Mouse (Mus musculus) midbrain, embryonic 15.5 days (tissue): ENCODE measurements around the gene Krt72. TPM values are rescaled to one million over a fixed set of nuclear protein-coding genes. Genes with fewer than 3 reads are reported as not detected.

Experiments
- ATAC-seq: fragments of 200-750 bp; cut with Nextera tagmentation; replicated peaks from 2 replicates; pipeline ENCODE4 v1.8.0; 2017; ENCODE audit warnings: moderate TSS enrichment
- H3K27ac ChIP-seq: fragments of 300-500 bp; sonication (generic); 2 replicates; pipeline ENCODE4 v1.5.1; 2015; ENCODE audit warnings: mild to moderate bottlenecking, inconsistent platforms
- H3K27me3 ChIP-seq: fragments of 300-500 bp; sonication (generic); replicated peaks from 2 replicates; pipeline ENCODE4 v1.6.1; 2015; ENCODE audit warnings: inconsistent platforms
- H3K36me3 ChIP-seq: fragments of 300-500 bp; sonication (generic); replicated peaks from 2 replicates; pipeline ENCODE4 v1.6.1; 2015; ENCODE audit warnings: inconsistent platforms
- H3K4me1 ChIP-seq: fragments of 300-500 bp; sonication (generic); 2 replicates; pipeline ENCODE4 v1.6.1; 2015; ENCODE audit warnings: inconsistent platforms
- H3K4me2 ChIP-seq: fragments of 300-500 bp; sonication (generic); 2 replicates; pipeline ENCODE4 v1.6.1; 2015; ENCODE audit warnings: inconsistent platforms, mild to moderate bottlenecking, moderate library complexity
- H3K4me3 ChIP-seq: fragments of 300-500 bp; sonication (generic); 2 replicates; pipeline ENCODE4 v1.5.1; 2015; ENCODE audit warnings: mild to moderate bottlenecking, inconsistent platforms
- H3K9ac ChIP-seq: fragments of 300-500 bp; sonication (generic); 2 replicates; pipeline ENCODE4 v1.6.1; 2015; ENCODE audit warnings: mild to moderate bottlenecking, inconsistent platforms
- H3K9me3 ChIP-seq: fragments of 300-500 bp; sonication (generic); 2 replicates; pipeline ENCODE4 v1.6.1; 2016; ENCODE audit warnings: inconsistent platforms
- WGBS: fragments of 180-500 bp; shearing (Covaris S2); methylation state at CpG from one replicate; pipeline ENCODE4 v1.1.7; 2015; ENCODE audit warnings: mixed read lengths; 5-methylcytosine and 5-hydroxymethylcytosine counted together
- polyA plus RNA-seq: library from polyadenylated mRNA; unstranded; fragments of >200 nt; fragmentation: Nextera tagmentation; extraction: Ambion mirVana; gene quantifications from 2 replicates; pipeline ENCODE4 v1.2.1, GENCODE M21; 2015

Gene Krt72
- not detected in 2 replicates for polyA plus RNA-seq

DNA sequence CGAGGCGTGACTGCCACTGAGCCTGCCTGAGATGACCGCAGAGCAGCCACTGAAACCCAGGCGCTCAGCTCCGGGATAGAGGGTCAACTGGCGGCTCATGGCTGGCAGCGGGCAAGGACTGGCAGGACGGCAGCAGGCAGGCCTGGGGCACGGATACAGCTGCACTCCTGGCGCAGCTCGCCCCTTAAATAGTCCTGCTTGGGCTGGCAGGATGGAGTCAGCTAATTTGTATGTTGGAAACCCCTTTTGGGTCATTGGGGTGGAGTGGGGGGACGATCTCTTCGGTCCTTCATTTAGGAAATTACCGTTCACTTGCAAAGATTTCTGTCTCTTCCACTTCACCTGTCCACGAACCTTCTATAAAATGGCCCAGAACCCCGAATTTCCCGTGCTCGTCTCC is at the start of gene Krt72:
Krt72 (minus strand) TSS at position 101 of the 400 bp plus-strand sequence.
- H3K36me3 ChIP-seq: no peaks in the 10 kb centered on the region
- H3K4me3 ChIP-seq: no peak within 1 kb of the TSS
- no peak within 1 kb of the TSS for H3K4me2 ChIP-seq
- no peak within 1 kb of the TSS for H3K9ac ChIP-seq
- peaks cover 17% of the 10 kb centered on the region for H3K4me1 ChIP-seq
- no peaks in the 10 kb centered on the region for H3K27me3 ChIP-seq
- no peak for ATAC-seq
- no peak within 1 kb of the TSS for H3K27ac ChIP-seq
- WGBS: 91% methylated on average over 18 of the region's 18 CpGs
- H3K9me3 ChIP-seq: no peaks in the 10 kb centered on the region

DNA sequence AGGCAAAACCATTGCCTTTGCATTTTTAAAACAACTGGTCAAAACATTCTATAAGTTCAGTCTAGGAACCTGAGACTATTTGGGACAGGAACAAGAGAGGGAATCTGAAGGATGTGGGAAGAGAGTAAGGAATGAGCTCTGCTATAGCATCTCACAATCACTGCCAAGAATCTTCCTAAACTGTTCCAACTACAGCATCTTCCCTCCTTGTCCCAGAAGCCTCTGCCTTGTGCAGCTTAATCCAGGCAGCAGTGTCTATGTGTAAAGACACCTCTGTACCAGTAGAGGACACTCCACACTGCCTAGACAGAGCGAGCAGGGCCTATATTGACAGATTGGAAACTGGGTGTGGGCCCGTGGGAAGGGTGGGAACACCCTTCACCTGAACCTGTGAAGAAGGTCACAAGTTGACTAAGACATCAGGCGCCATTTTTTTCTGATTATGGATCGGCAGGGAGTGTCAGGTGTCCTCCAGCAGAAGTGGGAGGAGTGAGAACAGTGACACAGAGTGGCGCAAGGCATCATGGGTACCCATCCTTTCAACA is 48.6 kb upstream of the Krt72 start:
- Histone ChIP-seq H3K27ac (no peak overlapping the region), H3K36me3 (no peaks in the 10 kb centered on the region), H3K4me3 (no peak overlapping the region), H3K27me3 (no peaks in the 10 kb centered on the region), H3K9ac (no peak overlapping the region), H3K9me3 (no peaks in the 10 kb centered on the region), H3K4me1 (no peaks in the 10 kb centered on the region), H3K4me2 (no peak overlapping the region)
- no peak for ATAC-seq
- 67% methylated on average over 5 of the region's 5 CpGs for WGBS

DNA sequence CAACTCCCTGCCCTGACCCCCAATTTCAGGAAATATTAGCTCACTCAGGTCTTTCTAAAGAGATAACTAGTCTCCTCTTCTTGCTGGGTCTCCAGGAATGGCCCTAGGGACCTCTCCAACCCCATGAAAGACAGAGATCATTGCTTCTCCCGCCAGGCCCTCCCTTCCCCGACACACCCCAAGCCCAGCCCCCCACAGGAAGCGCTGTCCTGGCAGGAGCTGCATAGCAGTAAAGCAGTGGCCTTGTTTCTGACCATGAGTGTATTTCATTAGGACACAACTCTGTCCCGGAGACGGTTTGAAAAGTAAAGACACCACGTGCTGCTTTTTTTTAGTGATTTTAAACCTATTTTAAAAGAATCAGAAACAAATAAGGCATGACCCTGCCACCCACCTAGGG is 46.9 kb upstream of the Krt72 start:
- H3K4me1 ChIP-seq: no peaks in the 10 kb centered on the region
- WGBS: 62% methylated on average over 6 of the region's 6 CpGs
- H3K4me3 ChIP-seq: no peak overlapping the region
- no peaks in the 10 kb centered on the region for H3K9me3 ChIP-seq
- H3K4me2 ChIP-seq: no peak overlapping the region
- ATAC-seq: no peak
- no peaks in the 10 kb centered on the region for H3K27me3 ChIP-seq
- no peak overlapping the region for H3K9ac ChIP-seq
- no peak overlapping the region for H3K27ac ChIP-seq
- H3K36me3 ChIP-seq: no peaks in the 10 kb centered on the region

DNA sequence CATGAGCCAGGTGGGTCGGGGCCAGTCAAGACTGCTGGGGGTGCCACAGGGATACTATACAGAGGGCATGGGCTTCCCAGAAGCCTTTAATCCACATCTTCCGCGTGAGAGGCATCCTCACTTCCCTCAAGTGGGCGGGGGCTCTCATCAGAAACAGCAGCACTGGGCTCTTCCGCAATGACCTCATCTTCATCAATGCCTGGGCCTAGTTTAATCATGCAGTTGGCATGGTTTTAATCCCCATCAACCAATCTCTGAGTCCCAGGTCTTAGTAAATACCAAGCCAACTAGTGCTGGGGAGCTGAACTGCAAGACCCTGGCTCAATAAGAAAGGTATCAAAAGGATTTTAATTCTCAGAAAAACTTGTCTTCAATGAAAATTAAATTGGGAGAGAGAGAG is 43.2 kb upstream of the Krt72 start:
- Histone ChIP-seq H3K9ac (no peak overlapping the region), H3K4me2 (no peak overlapping the region), H3K27me3 (no peaks in the 10 kb centered on the region), H3K27ac (no peak overlapping the region), H3K4me3 (no peak overlapping the region), H3K9me3 (no peaks in the 10 kb centered on the region), H3K4me1 (no peaks in the 10 kb centered on the region), H3K36me3 (no peaks in the 10 kb centered on the region)
- no peak for ATAC-seq
- 72% methylated on average over 5 of the region's 5 CpGs for WGBS

DNA sequence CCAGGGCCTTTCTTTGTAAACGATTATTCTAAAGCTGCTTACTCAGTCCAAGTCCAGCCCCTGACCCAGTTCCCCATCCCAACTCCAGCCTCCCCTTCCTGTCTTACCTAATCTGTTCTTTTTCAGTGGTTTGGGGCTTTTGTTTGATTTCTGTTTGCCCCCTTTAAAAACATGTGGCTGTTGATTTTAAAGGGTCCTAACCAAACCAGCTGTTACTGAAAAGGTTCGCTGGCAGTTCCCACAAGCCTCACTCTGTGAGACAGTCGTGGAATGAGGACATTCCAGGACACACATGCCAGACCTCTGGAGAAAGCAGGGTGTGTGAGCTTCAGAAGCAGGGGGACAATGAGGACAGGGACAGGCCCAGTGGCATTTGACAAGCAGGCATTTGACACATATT is 35.5 kb upstream of the Krt72 start:
- no peak for ATAC-seq
- Histone ChIP-seq H3K4me2 (no peak overlapping the region), H3K4me1 (no peaks in the 10 kb centered on the region), H3K4me3 (no peak overlapping the region), H3K9me3 (no peaks in the 10 kb centered on the region), H3K27me3 (no peaks in the 10 kb centered on the region), H3K36me3 (no peaks in the 10 kb centered on the region), H3K27ac (no peak overlapping the region), H3K9ac (no peak overlapping the region)
- WGBS: 28% methylated on average over 3 of the region's 3 CpGs

DNA sequence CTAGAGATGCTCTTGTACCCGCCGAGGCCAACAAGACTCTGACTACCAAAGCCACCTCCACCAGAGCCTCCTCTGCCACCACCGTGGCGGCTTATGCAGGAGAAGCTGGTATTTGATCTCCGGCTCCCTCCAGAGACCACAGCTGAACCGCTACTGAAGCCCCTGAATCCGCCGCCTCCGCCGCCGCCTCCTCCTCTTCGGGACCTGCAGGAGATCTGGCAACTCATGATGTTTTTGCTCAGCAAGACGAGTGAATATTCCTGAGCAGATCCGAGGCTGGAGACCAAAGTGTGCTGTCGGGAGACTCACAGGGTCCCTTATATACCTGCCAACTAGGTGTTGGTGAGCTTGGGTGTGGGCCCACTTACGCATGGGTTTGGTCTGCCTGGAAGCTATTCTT is 31.6 kb upstream of the Krt72 start, which contains the start of gene Krt2:
Krt2 (minus strand) TSS at position 295 of the 400 bp plus-strand sequence.
- Histone ChIP-seq H3K27ac (no peak within 1 kb of the TSS), H3K36me3 (no peaks in the 10 kb centered on the region), H3K4me2 (no peak within 1 kb of the TSS), H3K9ac (no peak within 1 kb of the TSS), H3K4me3 (no peak within 1 kb of the TSS), H3K9me3 (no peaks in the 10 kb centered on the region), H3K4me1 (no peaks in the 10 kb centered on the region), H3K27me3 (no peaks in the 10 kb centered on the region)
- 87% methylated on average over 16 of the region's 16 CpGs for WGBS
- ATAC-seq: no peak

DNA sequence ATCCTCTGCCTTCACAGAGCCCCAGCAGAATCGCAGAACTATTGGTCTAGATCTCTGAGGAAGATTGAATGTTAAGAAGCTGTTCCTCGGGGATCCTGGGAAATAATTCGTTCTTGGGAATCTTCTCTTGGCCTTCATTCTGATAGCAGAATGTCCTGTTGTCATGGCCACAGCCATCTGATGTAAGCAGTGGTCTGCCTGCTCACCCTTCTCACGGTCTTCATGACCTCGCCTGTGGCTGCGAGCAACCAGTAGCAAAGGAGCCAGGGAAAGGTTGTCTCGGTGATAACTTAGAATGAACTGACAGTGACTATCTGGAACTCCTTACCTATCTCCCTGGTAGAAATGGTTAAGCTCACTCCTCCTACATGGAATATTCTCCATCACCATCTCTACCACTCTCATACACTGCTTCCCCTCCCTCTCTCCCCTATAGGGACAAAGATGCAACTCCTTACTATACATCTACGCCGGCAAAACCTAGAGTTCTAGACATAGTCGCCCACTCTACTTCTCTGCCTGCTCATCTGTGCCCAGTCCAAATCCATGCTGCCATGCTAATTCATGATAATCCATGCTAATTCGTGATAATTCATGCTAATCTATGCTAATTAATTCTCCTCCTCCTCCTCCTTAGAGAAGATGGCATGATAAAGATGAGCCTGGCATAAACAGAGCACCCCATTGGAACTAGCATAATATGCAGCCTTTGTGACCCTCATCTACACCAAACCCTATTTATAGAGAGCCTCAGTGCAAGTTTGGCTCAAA is 17.0 kb upstream of the Krt72 start:
- Histone ChIP-seq H3K9me3 (no peaks in the 10 kb centered on the region), H3K9ac (no peak overlapping the region), H3K27ac (peak overlapping the region; percentile 50; the same call in 1 of the 2 replicates), H3K4me3 (no peak overlapping the region), H3K36me3 (no peaks in the 10 kb centered on the region), H3K27me3 (no peaks in the 10 kb centered on the region), H3K4me1 (peaks cover 17% of the 10 kb centered on the region), H3K4me2 (no peak overlapping the region)
- WGBS: 61% methylated on average over 11 of the region's 11 CpGs
- peak; percentile 42; the same call in 1 of the 2 replicates for ATAC-seq

DNA sequence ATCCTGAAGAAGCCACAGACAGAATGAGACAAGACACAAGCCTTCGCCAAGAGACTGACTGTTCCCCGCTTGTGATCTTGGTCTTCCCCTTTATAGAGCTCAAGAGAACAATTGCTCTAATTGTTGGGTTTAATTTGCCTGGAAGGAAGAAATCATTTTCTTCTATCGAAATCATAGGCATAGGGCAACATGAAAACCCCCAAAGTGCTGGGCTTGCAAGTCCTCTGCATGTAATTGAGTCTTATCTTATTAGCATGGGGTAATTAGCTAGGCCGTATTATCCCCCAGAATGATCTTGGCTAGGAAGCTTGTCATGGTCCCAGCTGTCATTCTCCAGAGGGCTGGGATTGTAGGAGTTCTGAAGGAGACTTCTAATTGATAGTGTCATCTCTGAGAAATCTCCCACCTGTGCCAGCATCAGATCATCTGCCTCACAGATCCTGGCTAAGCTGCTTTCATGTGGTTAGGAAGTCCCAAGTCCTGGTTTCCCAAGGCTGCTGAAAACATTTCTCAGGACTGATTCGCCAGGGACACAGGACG is 16.1 kb upstream of the Krt72 start, which contains the start of gene Krt73:
Krt73 (minus strand) TSS at position 51 of the 540 bp plus-strand sequence.
- 54% methylated on average over 6 of the region's 6 CpGs for WGBS
- peak within 1 kb of the TSS; percentile 50; the same call in 1 of the 2 replicates for H3K27ac ChIP-seq
- H3K9me3 ChIP-seq: no peaks in the 10 kb centered on the region
- ATAC-seq: no peak
- no peak within 1 kb of the TSS for H3K4me2 ChIP-seq
- H3K4me1 ChIP-seq: peaks cover 17% of the 10 kb centered on the region
- H3K36me3 ChIP-seq: no peaks in the 10 kb centered on the region
- H3K27me3 ChIP-seq: no peaks in the 10 kb centered on the region
- H3K9ac ChIP-seq: no peak within 1 kb of the TSS
- no peak within 1 kb of the TSS for H3K4me3 ChIP-seq

DNA sequence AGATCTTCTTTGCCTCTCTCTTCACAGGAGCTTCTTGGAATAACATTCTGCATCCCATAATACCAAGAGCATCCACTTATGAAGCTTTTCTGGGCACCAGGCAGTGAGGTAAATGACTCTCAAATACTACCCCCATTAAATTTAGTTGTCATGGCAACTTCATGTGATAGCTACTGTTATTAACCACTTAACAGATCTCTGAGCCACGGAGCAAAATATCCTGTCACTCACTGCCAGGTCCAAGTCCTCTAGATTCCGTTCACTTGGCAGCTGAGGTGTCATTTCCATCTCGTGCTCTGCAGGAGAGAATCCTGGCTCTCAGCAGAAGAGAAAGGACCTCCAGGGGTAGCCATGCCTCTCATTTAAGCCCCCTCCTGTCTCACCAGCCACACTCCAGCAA is 4.6 kb upstream of the Krt72 start:
- Histone ChIP-seq H3K36me3 (no peaks in the 10 kb centered on the region), H3K4me3 (no peak overlapping the region), H3K27ac (peak overlapping the region; percentile 30; the same call in 1 of the 2 replicates), H3K9ac (no peak overlapping the region), H3K27me3 (no peaks in the 10 kb centered on the region), H3K4me2 (no peak overlapping the region), H3K4me1 (peaks cover 18% of the 10 kb centered on the region), H3K9me3 (no peaks in the 10 kb centered on the region)
- ATAC-seq: 0 out of 2 replicates have a peak, but pooled peaks have one; percentile 50
- WGBS: 19% methylated on average over 3 of the region's 3 CpGs

DNA sequence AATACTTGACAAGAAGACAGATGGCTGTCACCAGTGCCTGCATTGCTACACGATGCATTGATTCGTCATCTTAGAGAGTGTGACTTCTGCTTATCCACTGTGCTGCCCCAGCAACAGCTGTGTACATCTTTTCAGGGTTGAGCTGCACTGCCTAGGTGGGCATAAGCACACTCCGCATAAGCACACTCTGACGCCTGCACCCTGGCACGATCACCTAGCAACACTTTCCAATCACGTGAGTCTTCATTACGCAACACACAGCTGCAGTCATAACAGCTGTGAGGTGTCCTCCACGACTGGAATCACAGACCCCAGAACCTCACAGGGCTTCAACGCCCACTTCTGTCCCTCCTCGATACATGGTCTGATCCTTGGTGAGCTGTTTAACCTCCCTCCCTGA is 12.8 kb downstream of the Krt72 start:
- 84% methylated on average over 10 of the region's 10 CpGs for WGBS
- Histone ChIP-seq H3K27me3 (no peaks in the 10 kb centered on the region), H3K9ac (no peak overlapping the region)

DNA sequence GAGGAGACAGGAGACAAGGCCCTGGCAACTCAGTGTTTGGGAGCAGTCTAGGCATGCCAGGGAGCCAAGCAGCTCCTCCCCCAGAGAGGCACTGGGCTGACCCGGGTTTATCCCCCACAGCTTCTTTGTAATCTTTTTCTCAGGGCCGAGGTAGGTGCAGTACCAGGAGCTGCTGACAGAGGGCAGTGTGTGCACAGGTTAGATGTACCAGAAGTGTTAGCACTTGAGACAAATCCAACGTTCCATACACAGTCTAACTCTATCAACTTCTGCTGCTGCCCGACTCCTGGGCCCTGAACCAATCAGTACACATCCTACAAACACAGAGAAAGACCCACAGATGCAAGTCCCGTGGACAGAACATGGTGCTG is 13.6 kb downstream of the Krt72 start:
- 8% methylated on average over 5 of the region's 5 CpGs for WGBS
- ATAC-seq: peak; percentile 77
- Histone ChIP-seq H3K27me3 (no peaks in the 10 kb centered on the region), H3K9me3 (no peaks in the 10 kb centered on the region), H3K4me3 (no peak overlapping the region), H3K4me1 (no peaks in the 10 kb centered on the region), H3K9ac (no peak overlapping the region), H3K36me3 (no peaks in the 10 kb centered on the region), H3K27ac (no peak overlapping the region), H3K4me2 (no peak overlapping the region)

More for the DNA sequence above, 12.8 kb downstream of the Krt72 start:
- H3K9me3 ChIP-seq: no peaks in the 10 kb centered on the region
- no peaks in the 10 kb centered on the region for H3K36me3 ChIP-seq
- H3K27ac ChIP-seq: no peak overlapping the region
- no peak overlapping the region for H3K4me2 ChIP-seq
- ATAC-seq: no peak
- no peaks in the 10 kb centered on the region for H3K4me1 ChIP-seq
- no peak overlapping the region for H3K4me3 ChIP-seq

DNA sequence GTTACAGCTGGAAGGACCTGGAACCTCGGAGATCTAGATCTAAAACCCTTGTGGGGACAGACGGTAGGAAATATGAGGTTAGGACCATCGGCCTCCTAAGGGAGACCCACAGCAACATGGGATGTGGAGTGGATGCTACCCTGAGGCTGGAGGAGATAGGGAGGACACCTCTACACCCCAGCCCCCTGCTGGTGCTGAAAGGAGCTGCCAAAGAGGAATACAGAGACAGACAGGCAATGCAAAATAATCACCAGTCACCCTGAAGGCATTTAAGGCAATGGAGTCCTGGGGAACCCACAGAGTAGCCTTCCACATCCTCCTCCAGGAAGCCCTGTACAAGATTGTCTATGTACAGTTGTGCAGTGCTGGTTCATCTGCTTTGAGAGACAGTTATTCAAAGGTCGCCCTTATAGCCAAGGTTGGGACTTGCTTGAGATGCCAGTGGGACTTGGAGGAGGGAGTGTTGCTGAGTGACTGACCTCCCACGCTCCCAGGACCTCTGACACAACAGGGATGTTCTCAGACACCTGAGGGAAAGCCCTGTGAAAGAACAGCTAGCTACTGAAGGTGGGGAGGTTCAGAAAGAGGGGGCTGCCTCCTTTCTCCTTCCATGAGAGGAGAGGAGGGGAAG is 14.1 kb downstream of the Krt72 start:
- no peaks in the 10 kb centered on the region for H3K9me3 ChIP-seq
- 76% methylated on average over 5 of the region's 5 CpGs for WGBS
- no peak overlapping the region for H3K4me3 ChIP-seq
- H3K4me2 ChIP-seq: no peak overlapping the region
- ATAC-seq: peak; percentile 24; the same call in 1 of the 2 replicates
- no peak overlapping the region for H3K9ac ChIP-seq
- no peaks in the 10 kb centered on the region for H3K27me3 ChIP-seq
- H3K4me1 ChIP-seq: no peaks in the 10 kb centered on the region
- no peak overlapping the region for H3K27ac ChIP-seq
- no peaks in the 10 kb centered on the region for H3K36me3 ChIP-seq
